12 mouse cellular contexts compared by ENCODE assay signal in the genomic region with DNA sequence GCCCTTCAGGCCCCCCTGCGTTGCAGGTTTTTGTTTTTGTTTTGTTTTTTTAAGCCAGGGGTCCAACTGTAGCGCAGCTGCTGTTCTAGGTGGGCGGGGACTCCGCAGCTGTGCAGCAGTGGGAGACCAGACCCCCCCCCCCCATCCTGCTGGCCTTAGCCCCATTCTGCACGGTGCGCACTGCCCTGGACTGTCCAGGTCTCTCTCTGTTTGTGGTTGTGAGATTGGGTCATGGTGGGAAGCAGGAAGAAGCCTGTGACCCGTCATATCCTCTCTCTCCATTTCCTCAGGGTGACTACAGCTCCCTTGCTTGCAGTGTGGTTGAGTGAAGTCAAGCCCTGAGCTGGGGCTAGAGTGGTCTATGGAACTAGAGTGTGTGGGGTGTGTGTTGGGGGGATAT.
DNase-seq lines count a peak whose midpoint lies in the region; ATAC-seq lines count a peak whose summit lies in the region.
"Had no signal": no experiment of that assay in that cellular context is flagged by ENCODE, and none has a peak within 500 bp of the region (broad histone marks: within the 10 kb centered on the region; RNA-seq: fewer than 3 reads in every experiment).

No protein-coding gene starts in this region.

- H3K27ac ChIP-seq in kidney, embryonic 16.5 days (ENCODE audit: low read length), result no peak overlapping the region
- 0 out of 2 replicates have a peak overlapping the region, but pooled peaks have one; percentile 53 for H3K27ac ChIP-seq in forebrain, embryonic 15.5 days (replicated peaks)
- 0 out of 2 replicates have a peak overlapping the region, but pooled peaks have one; percentile 51 for H3K27ac ChIP-seq in hindbrain, embryonic 14.5 days
- H3K27ac ChIP-seq in midbrain, embryonic 16.5 days (ENCODE audit: low read length), result peak overlapping the region; percentile 13; the same call in 1 of the 2 replicates

- H3K27me3 ChIP-seq in kidney, embryonic 16.5 days (ENCODE audit: insufficient read depth, low read length), result no peaks in the 10 kb centered on the region
- no peaks in the 10 kb centered on the region for H3K27me3 ChIP-seq in forebrain, embryonic 15.5 days
- no peaks in the 10 kb centered on the region for H3K27me3 ChIP-seq in hindbrain, embryonic 14.5 days (ENCODE audit: control insufficient read depth, insufficient read depth, low read length)
- no peaks in the 10 kb centered on the region for H3K27me3 ChIP-seq in midbrain, embryonic 16.5 days (ENCODE audit: control insufficient read depth, insufficient read depth, low read depth, low read length)

- WGBS in kidney, embryonic 16.5 days, result 39% methylated on average over 7 of the region's 7 CpGs
- WGBS in forebrain, embryonic 15.5 days, result 77% methylated on average over 7 of the region's 7 CpGs
- 53% methylated on average over 7 of the region's 7 CpGs for WGBS in hindbrain, embryonic 14.5 days
- 71% methylated on average over 7 of the region's 7 CpGs for WGBS in midbrain, embryonic 16.5 days

- peaks cover 71% of the 10 kb centered on the region for H3K4me1 ChIP-seq in kidney, embryonic 16.5 days (ENCODE audit: insufficient read depth, low read length)
- H3K4me1 ChIP-seq in forebrain, embryonic 15.5 days, result peaks cover 55% of the 10 kb centered on the region
- peaks cover 38% of the 10 kb centered on the region for H3K4me1 ChIP-seq in hindbrain, embryonic 14.5 days (replicated peaks; ENCODE audit: control insufficient read depth, insufficient read depth, low read length)
- peaks cover 41% of the 10 kb centered on the region for H3K4me1 ChIP-seq in midbrain, embryonic 16.5 days (ENCODE audit: control insufficient read depth, insufficient read depth, low read length)

- H3K4me2 ChIP-seq in kidney, embryonic 16.5 days (replicated peaks; ENCODE audit: low read depth, low read length), result no peak overlapping the region
- H3K4me2 ChIP-seq in forebrain, embryonic 15.5 days (replicated peaks), result no peak overlapping the region
- H3K4me2 ChIP-seq in hindbrain, embryonic 14.5 days (replicated peaks), result no peak overlapping the region
- H3K4me2 ChIP-seq in midbrain, embryonic 16.5 days (ENCODE audit: low read length), result no peak overlapping the region

- DNase-seq in kidney, adult 9 months, result no peak
- no peak for DNase-seq in hindbrain, embryonic 14.5 days (ENCODE audit: low spot score)
- no peak for DNase-seq in thymus, postnatal 10 days (ENCODE audit: low spot score in 2 of 2)
- DNase-seq: adrenal gland, adult 2 months; cerebellum, adult 2 months; heart, adult 18-20 months; thymus, postnatal 14 days had no signal

- no peak overlapping the region for H3K9ac ChIP-seq in kidney, embryonic 16.5 days (replicated peaks; ENCODE audit: low read length)
- no peak overlapping the region for H3K9ac ChIP-seq in forebrain, embryonic 15.5 days (replicated peaks)
- no peak overlapping the region for H3K9ac ChIP-seq in hindbrain, embryonic 14.5 days
- no peak overlapping the region for H3K9ac ChIP-seq in midbrain, embryonic 16.5 days (ENCODE audit: low read depth, low read length)

- peak; percentile 39; the same call in 1 of the 2 replicates for ATAC-seq in kidney, embryonic 16.5 days (ENCODE audit: low FRiP score, low TSS enrichment)
- ATAC-seq in forebrain, embryonic 15.5 days (replicated peaks), result peak; percentile 23; the same call in 1 of the 2 replicates
- ATAC-seq in hindbrain, embryonic 14.5 days (ENCODE audit: low FRiP score), result no peak; the same call in 1 of the 2 replicates
- ATAC-seq in midbrain, embryonic 16.5 days, result peak; percentile 27; the same call in 1 of the 2 replicates
- ATAC-seq in erythroid progenitor cell, adult 5-6 weeks (replicated peaks; ENCODE audit: low FRiP score, poor library complexity, severe bottlenecking), result no peak

- no peaks in the 10 kb centered on the region for H3K9me3 ChIP-seq in kidney, embryonic 16.5 days (ENCODE audit: low read length)
- H3K9me3 ChIP-seq in forebrain, embryonic 15.5 days, result no peaks in the 10 kb centered on the region
- H3K9me3 ChIP-seq in hindbrain, embryonic 14.5 days (ENCODE audit: control insufficient read depth, low read length), result no peaks in the 10 kb centered on the region
- H3K9me3 ChIP-seq in midbrain, embryonic 16.5 days (replicated peaks; ENCODE audit: control insufficient read depth, low read length, poor library complexity, severe bottlenecking), result no peaks in the 10 kb centered on the region
- H3K9me3 ChIP-seq: G1E had no signal

- H3K4me3 ChIP-seq in kidney, embryonic 16.5 days (ENCODE audit: low read length), result no peak overlapping the region
- H3K4me3 ChIP-seq in forebrain, embryonic 15.5 days, result no peak overlapping the region
- no peak overlapping the region for H3K4me3 ChIP-seq in hindbrain, embryonic 14.5 days (replicated peaks; ENCODE audit: low read length)
- H3K4me3 ChIP-seq in midbrain, embryonic 16.5 days (ENCODE audit: low read depth, low read length), result no peak overlapping the region

- no peaks in the 10 kb centered on the region for H3K36me3 ChIP-seq in kidney, embryonic 16.5 days (ENCODE audit: insufficient read depth, low read length)
- H3K36me3 ChIP-seq in forebrain, embryonic 15.5 days, result no peaks in the 10 kb centered on the region
- no peaks in the 10 kb centered on the region for H3K36me3 ChIP-seq in hindbrain, embryonic 14.5 days (replicated peaks; ENCODE audit: control insufficient read depth, insufficient read depth)
- no peaks in the 10 kb centered on the region for H3K36me3 ChIP-seq in midbrain, embryonic 16.5 days (ENCODE audit: control insufficient read depth, insufficient read depth, low read length)

Comparison
In these comparisons a context has a peak if more than half of its experiments do, and no peak if none do; other contexts are left out.
1. ATAC-seq: peak in kidney, embryonic 16.5 days (single experiment), forebrain, embryonic 15.5 days (single experiment) and midbrain, embryonic 16.5 days (single experiment); none in hindbrain, embryonic 14.5 days (single experiment) and erythroid progenitor cell, adult 5-6 weeks (single experiment).